Mouse (Mus musculus) forebrain, embryonic 11.5 days (tissue): ENCODE measurements around the gene Adamts17. TPM values are rescaled to one million over a fixed set of nuclear protein-coding genes. Genes with fewer than 3 reads are reported as not detected.
A peak's percentile ranks its signal among the peaks of the same experiment; 100 is the strongest.

Experiments
- ATAC-seq: fragments of 200-750 bp; cut with Nextera tagmentation; replicated peaks from 2 replicates; pipeline ENCODE4 v1.8.0; 2017; ENCODE audit warnings: moderate TSS enrichment; ENCODE audit not compliant: low FRiP score
- DNase-seq: peaks from one replicate; pipeline ENCODE4 v3.0.0-alpha.2; 2017; ENCODE audit warnings: low spot score
- H3K27ac ChIP-seq: fragments of 300-500 bp; sonication (generic); 2 replicates; pipeline ENCODE4 v1.5.1; 2014; ENCODE audit warnings: low read depth, low read length
- H3K27me3 ChIP-seq: fragments of 300-500 bp; sonication (generic); 2 replicates; pipeline ENCODE4 v1.6.1; 2014; ENCODE audit warnings: mild to moderate bottlenecking, low read length, mixed read lengths; ENCODE audit not compliant: control insufficient read depth, insufficient read depth
- H3K36me3 ChIP-seq: fragments of 300-500 bp; sonication (generic); 2 replicates; pipeline ENCODE4 v1.6.1; 2014; ENCODE audit warnings: mild to moderate bottlenecking, low read length, moderate library complexity, mixed read lengths; ENCODE audit not compliant: control insufficient read depth, insufficient read depth
- H3K4me1 ChIP-seq: fragments of 300-500 bp; sonication (generic); replicated peaks from 2 replicates; pipeline ENCODE4 v1.6.1; 2014; ENCODE audit warnings: low read length, mixed read lengths; ENCODE audit not compliant: control insufficient read depth, insufficient read depth
- H3K4me2 ChIP-seq: fragments of 300-500 bp; sonication (generic); 2 replicates; pipeline ENCODE4 v1.6.1; 2014; ENCODE audit warnings: low read depth, mild to moderate bottlenecking, low read length, moderate library complexity, mixed read lengths; ENCODE audit not compliant: severe bottlenecking
- H3K4me3 ChIP-seq: fragments of 300-500 bp; sonication (generic); 2 replicates; pipeline ENCODE4 v1.5.1; 2014; ENCODE audit warnings: low read depth, low read length
- H3K9ac ChIP-seq: fragments of 300-500 bp; sonication (generic); 2 replicates; pipeline ENCODE4 v1.6.1; 2014; ENCODE audit warnings: low read length
- H3K9me3 ChIP-seq: fragments of 300-500 bp; sonication (generic); 2 replicates; pipeline ENCODE4 v1.6.1; 2016; ENCODE audit warnings: low read length, mixed read lengths; ENCODE audit not compliant: control insufficient read depth
- WGBS: fragments of 180-500 bp; shearing (Covaris S2); extraction: QIAGEN DNeasy Blood & Tissue Kit; methylation state at CpG from one replicate; pipeline ENCODE4 v1.1.7; 2014; 5-methylcytosine and 5-hydroxymethylcytosine counted together
- polyA plus RNA-seq: library from polyadenylated mRNA; unstranded; fragments of >200 nt; fragmentation: Nextera tagmentation; extraction: Ambion mirVana; gene quantifications from 2 replicates; pipeline ENCODE4 v1.2.1, GENCODE M21; 2014

Gene Adamts17
- polyA plus RNA-seq, 1 experiment from 2014 or later, result 0.72 TPM

DNA sequence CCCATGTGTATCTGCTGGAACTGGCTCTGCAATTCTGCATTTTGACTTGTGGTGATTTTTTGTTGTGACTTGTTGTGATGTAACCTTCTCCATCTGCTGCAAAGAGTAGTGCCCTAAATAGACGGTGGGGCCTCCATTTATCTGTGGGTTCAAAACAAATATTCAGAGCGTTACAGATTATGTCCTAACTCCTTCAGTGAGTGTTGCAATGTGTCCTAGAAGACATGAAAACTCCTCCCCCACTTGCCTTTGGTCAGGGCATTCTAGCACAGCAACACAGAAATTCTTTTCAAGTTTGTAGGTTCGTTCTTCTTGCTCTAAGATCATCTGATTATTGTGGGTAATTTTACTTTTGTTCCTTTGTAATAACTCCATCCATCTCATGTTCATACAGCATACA is 199.6 kb downstream of the Adamts17 start:
- no peak for ATAC-seq
- Histone ChIP-seq H3K4me2 (no peak overlapping the region), H3K4me1 (no peaks in the 10 kb centered on the region), H3K27ac (no peak overlapping the region), H3K36me3 (no peaks in the 10 kb centered on the region), H3K9ac (no peak overlapping the region), H3K9me3 (no peaks in the 10 kb centered on the region), H3K27me3 (no peaks in the 10 kb centered on the region), H3K4me3 (no peak overlapping the region)
- DNase-seq, result no peak
- 83% methylated on average over 3 of the region's 3 CpGs for WGBS

GRCm38 (mm10) chr7:67039861-67040260 is 200.3 kb downstream of the Adamts17 start:
- ATAC-seq, result no peak
- Histone ChIP-seq H3K27me3 (no peaks in the 10 kb centered on the region), H3K9me3 (no peaks in the 10 kb centered on the region), H3K9ac (no peak overlapping the region), H3K36me3 (no peaks in the 10 kb centered on the region), H3K4me2 (no peak overlapping the region), H3K4me3 (no peak overlapping the region), H3K27ac (no peak overlapping the region), H3K4me1 (no peaks in the 10 kb centered on the region)
- DNase-seq, result no peak
- WGBS, result 83% methylated on average over 8 of the region's 8 CpGs

GRCm38 (mm10) chr7:67041685-67042084 is 202.2 kb downstream of the Adamts17 start:
- DNase-seq (no peak), ATAC-seq (no peak)
- Histone ChIP-seq H3K27ac (no peak overlapping the region), H3K36me3 (no peaks in the 10 kb centered on the region), H3K9me3 (no peaks in the 10 kb centered on the region), H3K9ac (no peak overlapping the region), H3K4me1 (no peaks in the 10 kb centered on the region), H3K4me3 (no peak overlapping the region), H3K27me3 (no peaks in the 10 kb centered on the region), H3K4me2 (no peak overlapping the region)
- 80% methylated on average over 3 of the region's 3 CpGs for WGBS

DNA sequence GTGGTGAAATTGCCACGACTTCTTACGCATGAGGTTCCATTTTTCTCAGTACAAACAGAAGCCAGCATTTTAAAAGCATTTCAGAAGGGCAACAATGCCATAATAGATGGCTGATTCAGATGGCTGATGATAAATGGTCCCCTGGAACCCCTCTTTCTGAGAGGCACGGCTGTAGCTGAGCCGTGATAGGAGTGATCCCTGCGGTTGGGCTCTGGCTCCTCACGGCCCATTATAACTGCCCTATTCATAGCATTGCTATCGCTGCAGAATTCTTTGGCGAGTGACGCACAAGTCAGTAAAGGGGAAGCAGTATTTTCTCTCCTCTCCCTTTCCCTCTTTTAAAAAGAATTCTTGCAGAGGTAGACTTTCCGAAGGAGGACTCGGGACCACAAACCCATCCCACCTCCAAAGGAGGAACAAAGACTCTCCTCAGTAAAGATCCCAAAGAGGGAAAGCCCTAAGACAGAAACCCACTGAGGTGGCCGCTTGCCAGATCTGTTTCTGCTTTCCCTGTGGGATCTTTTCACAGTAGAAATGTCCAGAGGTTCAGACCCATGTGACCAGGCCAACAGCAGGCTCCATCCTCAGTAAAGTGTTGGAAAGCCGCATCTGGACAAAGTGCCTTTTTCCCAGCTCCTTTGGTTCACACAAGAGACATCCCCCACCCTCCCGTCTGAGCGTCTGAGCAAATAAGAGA is 204.7 kb downstream of the Adamts17 start:
- Histone ChIP-seq H3K4me3 (no peak overlapping the region), H3K4me2 (no peak overlapping the region), H3K27me3 (no peaks in the 10 kb centered on the region), H3K9ac (no peak overlapping the region), H3K4me1 (no peaks in the 10 kb centered on the region), H3K36me3 (no peaks in the 10 kb centered on the region), H3K9me3 (no peaks in the 10 kb centered on the region), H3K27ac (no peak overlapping the region)
- 92% methylated on average over 15 of the region's 15 CpGs for WGBS
- DNase-seq (peak; percentile 28), ATAC-seq (no peak)

DNA sequence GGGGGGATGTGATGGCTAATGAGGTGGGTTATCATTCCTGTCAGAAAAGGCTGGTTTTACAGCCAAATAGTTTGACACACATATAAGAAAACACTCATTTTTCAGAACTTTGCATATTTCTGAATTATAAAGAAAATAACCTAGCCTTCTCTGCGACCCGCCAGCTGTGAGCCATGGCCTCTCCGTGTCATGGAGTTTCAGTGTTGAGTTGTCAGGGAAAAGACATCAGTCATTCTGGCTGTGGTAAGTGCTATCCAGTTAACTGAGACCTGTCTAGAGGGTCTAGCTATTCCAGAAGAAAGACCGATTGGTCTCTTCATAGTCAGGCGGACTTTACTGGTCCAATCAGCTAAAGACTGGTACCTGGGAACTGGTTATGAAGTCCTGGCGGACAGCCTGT is 205.7 kb downstream of the Adamts17 start:
- ATAC-seq, result no peak
- Histone ChIP-seq H3K27me3 (no peaks in the 10 kb centered on the region), H3K4me2 (no peak overlapping the region), H3K4me3 (no peak overlapping the region), H3K36me3 (no peaks in the 10 kb centered on the region), H3K9ac (no peak overlapping the region), H3K9me3 (no peaks in the 10 kb centered on the region), H3K4me1 (no peaks in the 10 kb centered on the region), H3K27ac (no peak overlapping the region)
- 96% methylated on average over 6 of the region's 6 CpGs for WGBS
- peak; percentile 2 for DNase-seq

- no peaks in the 10 kb centered on the region for H3K27me3 ChIP-seq
Measured at GRCm38 (mm10) chr7:67049206-67049605, 209.7 kb downstream of the Adamts17 start.

DNA sequence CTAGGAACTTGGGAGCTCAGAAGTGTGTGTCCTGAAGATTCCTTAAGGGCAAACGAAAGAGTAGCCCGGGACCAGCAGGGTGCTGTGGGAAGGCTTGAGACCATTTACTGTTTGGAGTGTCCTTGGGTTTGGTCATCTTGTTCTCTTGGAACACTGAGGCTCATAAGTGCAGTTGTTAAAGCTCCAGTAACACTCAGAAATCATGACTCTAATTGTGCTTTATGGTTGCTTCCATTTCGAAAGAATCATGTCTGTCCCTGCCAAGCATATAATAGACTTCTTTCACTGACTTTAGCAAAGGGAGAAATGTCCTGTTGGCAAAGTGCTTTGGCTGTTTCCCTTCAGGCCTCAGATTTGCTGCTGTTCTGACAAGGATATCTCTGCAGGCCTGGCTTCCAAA is 210.9 kb downstream of the Adamts17 start:
- H3K9me3 ChIP-seq, result no peaks in the 10 kb centered on the region
- ATAC-seq, result no peak
- no peaks in the 10 kb centered on the region for H3K4me1 ChIP-seq
- H3K27ac ChIP-seq, result no peak overlapping the region
- H3K4me3 ChIP-seq, result no peak overlapping the region
- no peaks in the 10 kb centered on the region for H3K27me3 ChIP-seq
- DNase-seq, result no peak
- H3K4me2 ChIP-seq, result no peak overlapping the region
- H3K9ac ChIP-seq, result no peak overlapping the region
- 92% methylated on average over 3 of the region's 3 CpGs for WGBS
- H3K36me3 ChIP-seq, result no peaks in the 10 kb centered on the region

More at GRCm38 (mm10) chr7:67049206-67049605, 209.7 kb downstream of the Adamts17 start:
- H3K4me3 ChIP-seq, result no peak overlapping the region
- 93% methylated on average over 2 of the region's 2 CpGs for WGBS
- H3K9me3 ChIP-seq, result no peaks in the 10 kb centered on the region
- no peaks in the 10 kb centered on the region for H3K4me1 ChIP-seq
- ATAC-seq (no peak), DNase-seq (no peak)
- H3K9ac ChIP-seq, result no peak overlapping the region
- no peak overlapping the region for H3K4me2 ChIP-seq
- no peaks in the 10 kb centered on the region for H3K36me3 ChIP-seq
- no peak overlapping the region for H3K27ac ChIP-seq

GRCm38 (mm10) chr7:67051089-67051718 is 211.7 kb downstream of the Adamts17 start:
- 86% methylated on average over 7 of the region's 7 CpGs for WGBS
- H3K4me2 ChIP-seq, result no peak overlapping the region
- no peaks in the 10 kb centered on the region for H3K36me3 ChIP-seq
- H3K9me3 ChIP-seq, result no peaks in the 10 kb centered on the region
- H3K27ac ChIP-seq, result no peak overlapping the region
- H3K4me3 ChIP-seq, result no peak overlapping the region
- no peak for DNase-seq
- ATAC-seq, result no peak
- no peaks in the 10 kb centered on the region for H3K4me1 ChIP-seq
- H3K9ac ChIP-seq, result no peak overlapping the region
- no peaks in the 10 kb centered on the region for H3K27me3 ChIP-seq

- no peaks in the 10 kb centered on the region for H3K9me3 ChIP-seq
- H3K4me2 ChIP-seq, result no peak overlapping the region
- H3K4me3 ChIP-seq, result no peak overlapping the region
- no peaks in the 10 kb centered on the region for H3K4me1 ChIP-seq
- 88% methylated on average over 3 of the region's 3 CpGs for WGBS
- no peaks in the 10 kb centered on the region for H3K27me3 ChIP-seq
- H3K36me3 ChIP-seq, result no peaks in the 10 kb centered on the region
- H3K27ac ChIP-seq, result no peak overlapping the region
- ATAC-seq, result no peak
- DNase-seq, result no peak
- H3K9ac ChIP-seq, result no peak overlapping the region
Measured at GRCm38 (mm10) chr7:67054876-67055275, 215.3 kb downstream of the Adamts17 start.
